Mouse (Mus musculus): ENCODE results near the gene Faf1. TPM values are rescaled to one million over a fixed set of nuclear protein-coding genes. Genes with fewer than 3 reads are reported as not detected.

The Faf1 gene
- polyA plus RNA-seq, 1 experiment from 2014 or later, result 43.3 TPM

Other genes starting within 250 kb of the Faf1 start
- gene Rnf11, start 191.9 kb upstream of the Faf1 start, polyA plus RNA-seq (2014; fragmentation: Nextera tagmentation; extraction: Ambion mirVana), result 55.3 and 57.6 TPM in 2 replicates
- not detected in 2 replicates for gene 4930522H14Rik, start 145.3 kb upstream of the Faf1 start, polyA plus RNA-seq (2014; fragmentation: Nextera tagmentation; extraction: Ambion mirVana)
- 2.9 and 4.1 TPM in 2 replicates for gene Cdkn2c, start 9.4 kb upstream of the Faf1 start, polyA plus RNA-seq (2014; fragmentation: Nextera tagmentation; extraction: Ambion mirVana)